Mouse (Mus musculus): Measurements from ENCODE around the gene Fam83f. TPM values are rescaled to one million over a fixed set of nuclear protein-coding genes. Genes with fewer than 3 reads are reported as not detected.

The Fam83f gene
- polyA plus RNA-seq, 1 experiment from 2014 or later = 0.19 TPM

DNA sequence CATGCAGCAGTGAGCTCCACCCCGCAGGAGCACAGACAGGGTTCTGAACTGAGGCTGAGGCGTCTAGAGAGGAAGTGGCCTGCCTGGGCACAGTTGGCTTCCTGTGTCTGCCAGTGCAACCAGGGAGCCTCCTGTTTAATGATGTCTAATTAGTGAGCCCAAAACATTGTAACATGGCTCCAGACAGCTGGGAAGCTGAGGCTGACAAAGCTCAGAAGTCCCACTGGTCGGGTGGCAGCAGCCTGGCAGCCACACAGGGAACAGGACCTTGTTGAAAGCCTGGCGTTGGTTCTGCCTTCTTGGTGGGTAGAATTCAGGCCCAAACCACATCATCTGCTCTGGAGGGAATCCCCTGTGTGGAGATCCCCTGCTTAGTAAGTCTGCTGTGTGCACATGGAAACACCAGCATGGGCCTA lies 9.8 kb downstream of the Fam83f start:
- Histone ChIP-seq H3K4me3 (ENCODE audit: low read depth, low read length) (no peak overlapping the region), H3K4me2 (no peak overlapping the region), H3K36me3 (ENCODE audit: control insufficient read depth, insufficient read depth, low read length) (no peaks in the 10 kb centered on the region), H3K4me1 (ENCODE audit: control insufficient read depth, insufficient read depth, low read length) (peaks cover 27% of the 10 kb centered on the region), H3K27ac (ENCODE audit: low read depth, low read length) (no peak overlapping the region), H3K27me3 (ENCODE audit: control insufficient read depth, insufficient read depth, low read length) (peaks cover 6% of the 10 kb centered on the region), H3K9me3 (replicated peaks; ENCODE audit: control insufficient read depth, low read length) (no peaks in the 10 kb centered on the region), H3K9ac (ENCODE audit: low read depth, low read length) (no peak overlapping the region)
- ATAC-seq (replicated peaks; ENCODE audit: insufficient number of reproducible peaks, low FRiP score, low TSS enrichment) = no peak
- WGBS (ENCODE audit: insufficient replicate concordance) = 65% methylated on average over 4 of the region's 4 CpGs

DNA sequence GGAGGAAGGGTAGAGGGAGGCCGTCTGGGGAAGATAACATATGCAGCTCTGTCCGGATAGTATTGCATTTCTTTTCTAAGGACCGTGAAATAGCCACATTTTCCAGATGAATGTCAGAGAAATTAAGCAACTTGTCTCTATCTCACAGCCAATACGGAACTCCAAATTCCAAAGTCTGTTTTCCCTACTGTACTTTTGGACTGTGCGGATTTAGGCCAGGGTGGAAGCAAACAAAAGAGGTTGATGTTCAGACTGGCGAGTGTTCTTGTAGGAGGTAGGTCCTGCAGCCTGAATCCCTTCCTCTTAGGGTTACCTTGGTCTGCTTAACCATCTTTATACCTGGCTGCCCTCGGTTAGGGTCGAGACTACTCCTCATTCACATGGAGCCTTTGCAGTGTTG lies 10.7 kb downstream of the Fam83f start:
- Histone ChIP-seq H3K4me2 (no peak overlapping the region), H3K36me3 (ENCODE audit: control insufficient read depth, insufficient read depth, low read length) (no peaks in the 10 kb centered on the region), H3K9ac (ENCODE audit: low read depth, low read length) (no peak overlapping the region), H3K4me3 (ENCODE audit: low read depth, low read length) (no peak overlapping the region), H3K9me3 (replicated peaks; ENCODE audit: control insufficient read depth, low read length) (no peaks in the 10 kb centered on the region), H3K27ac (ENCODE audit: low read depth, low read length) (no peak overlapping the region), H3K27me3 (ENCODE audit: control insufficient read depth, insufficient read depth, low read length) (peaks cover 14% of the 10 kb centered on the region), H3K4me1 (ENCODE audit: control insufficient read depth, insufficient read depth, low read length) (peaks cover 27% of the 10 kb centered on the region)
- ATAC-seq (replicated peaks; ENCODE audit: insufficient number of reproducible peaks, low FRiP score, low TSS enrichment) = no peak
- WGBS (ENCODE audit: insufficient replicate concordance) = 81% methylated on average over 8 of the region's 8 CpGs

DNA sequence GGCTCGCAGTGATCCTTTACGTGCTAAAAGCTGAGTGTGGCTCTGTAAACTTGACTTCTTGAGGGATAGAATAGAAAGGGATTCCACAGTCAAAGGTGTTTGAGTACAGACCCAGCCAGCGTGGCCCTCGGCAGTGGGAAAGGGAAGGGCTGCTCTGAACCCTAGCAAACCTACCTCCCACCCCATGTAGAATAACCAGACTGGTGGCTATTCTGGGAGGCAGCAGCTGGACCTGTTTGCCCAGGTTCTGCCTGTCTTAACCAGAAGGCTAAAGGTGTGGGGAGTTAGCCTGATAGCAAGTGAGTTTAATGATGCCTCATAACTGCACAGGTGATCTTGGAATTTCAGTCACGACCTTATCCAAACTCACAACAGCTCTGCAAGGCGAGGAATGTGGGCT lies 11.5 kb downstream of the Fam83f start:
- H3K27ac ChIP-seq (ENCODE audit: low read depth, low read length) = no peak overlapping the region
- no peaks in the 10 kb centered on the region for H3K36me3 ChIP-seq (ENCODE audit: control insufficient read depth, insufficient read depth, low read length)
- WGBS (ENCODE audit: insufficient replicate concordance) = 78% methylated on average over 6 of the region's 6 CpGs
- peaks cover 27% of the 10 kb centered on the region for H3K4me1 ChIP-seq (ENCODE audit: control insufficient read depth, insufficient read depth, low read length)
- no peak overlapping the region for H3K9ac ChIP-seq (ENCODE audit: low read depth, low read length)
- no peak overlapping the region for H3K4me3 ChIP-seq (ENCODE audit: low read depth, low read length)
- no peak for ATAC-seq (replicated peaks; ENCODE audit: insufficient number of reproducible peaks, low FRiP score, low TSS enrichment)
- peaks cover 14% of the 10 kb centered on the region for H3K27me3 ChIP-seq (ENCODE audit: control insufficient read depth, insufficient read depth, low read length)
- no peak overlapping the region for H3K4me2 ChIP-seq
- no peaks in the 10 kb centered on the region for H3K9me3 ChIP-seq (replicated peaks; ENCODE audit: control insufficient read depth, low read length)

DNA sequence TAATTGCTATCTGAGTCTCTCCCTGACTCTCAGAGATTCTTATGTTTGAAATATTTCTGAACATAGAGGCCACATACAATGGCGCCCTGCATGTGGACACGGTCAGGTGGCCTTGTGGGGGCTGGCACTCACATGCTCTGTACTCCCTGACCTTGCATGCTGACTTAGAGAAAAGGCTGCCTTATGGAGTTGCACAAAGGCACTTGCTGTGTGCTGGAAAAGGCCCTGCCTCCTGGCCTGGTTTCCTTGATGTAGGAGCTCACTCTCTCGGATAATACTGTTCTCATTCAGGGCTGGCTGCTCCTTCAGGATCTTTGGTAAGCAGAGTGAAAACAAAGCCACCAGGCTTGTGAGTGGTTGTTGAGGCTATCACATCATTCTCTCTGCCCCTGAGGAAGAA lies 12.3 kb downstream of the Fam83f start:
- no peak overlapping the region for H3K4me2 ChIP-seq
- WGBS (ENCODE audit: insufficient replicate concordance) = 63% methylated on average over 3 of the region's 3 CpGs
- no peak overlapping the region for H3K4me3 ChIP-seq (ENCODE audit: low read depth, low read length)
- H3K27me3 ChIP-seq (ENCODE audit: control insufficient read depth, insufficient read depth, low read length) = peaks cover 14% of the 10 kb centered on the region
- no peak overlapping the region for H3K27ac ChIP-seq (ENCODE audit: low read depth, low read length)
- no peak overlapping the region for H3K9ac ChIP-seq (ENCODE audit: low read depth, low read length)
- H3K9me3 ChIP-seq (replicated peaks; ENCODE audit: control insufficient read depth, low read length) = no peaks in the 10 kb centered on the region
- no peak for ATAC-seq (replicated peaks; ENCODE audit: insufficient number of reproducible peaks, low FRiP score, low TSS enrichment)
- H3K4me1 ChIP-seq (ENCODE audit: control insufficient read depth, insufficient read depth, low read length) = peaks cover 33% of the 10 kb centered on the region
- H3K36me3 ChIP-seq (ENCODE audit: control insufficient read depth, insufficient read depth, low read length) = no peaks in the 10 kb centered on the region

DNA sequence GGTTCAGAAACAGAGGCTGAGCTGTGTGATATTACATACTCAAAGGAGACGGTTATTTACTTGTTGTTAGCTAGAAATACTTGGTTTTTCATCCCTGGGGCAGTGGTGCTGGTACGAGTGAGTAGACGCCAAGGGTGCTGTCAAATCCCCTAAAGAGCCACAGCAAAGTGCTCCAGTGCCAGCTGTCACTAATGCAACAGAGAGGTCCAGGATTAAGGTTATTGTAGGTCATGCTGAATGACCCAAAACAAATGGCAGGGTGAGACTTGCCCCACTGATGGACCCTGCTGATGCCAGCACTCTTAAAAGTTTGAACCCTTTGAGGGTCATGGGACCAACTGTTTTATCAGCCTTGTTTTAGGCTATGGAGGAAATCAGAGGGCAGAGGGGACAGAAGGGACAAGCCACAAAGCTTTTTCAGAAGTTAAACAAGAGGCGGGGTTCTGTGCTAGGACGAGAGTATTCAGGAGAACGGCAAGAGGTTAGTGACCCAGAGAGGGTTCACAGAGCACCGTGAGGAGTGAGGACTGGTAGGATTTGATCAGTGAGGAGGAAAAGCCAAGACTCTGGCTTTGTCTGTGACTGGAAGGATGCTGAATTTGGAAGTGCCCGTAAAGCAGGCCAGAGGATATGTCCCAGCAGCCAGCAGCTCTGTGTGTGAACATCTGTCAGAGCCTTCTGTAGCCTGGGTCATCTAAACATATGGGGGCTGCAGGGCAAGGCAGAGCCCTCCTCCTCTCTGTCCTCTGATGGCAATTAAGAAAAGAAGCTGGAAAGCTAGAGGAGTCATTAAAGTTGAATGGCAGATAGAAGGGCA lies 13.3 kb downstream of the Fam83f start:
- Histone ChIP-seq H3K27me3 (ENCODE audit: control insufficient read depth, insufficient read depth, low read length) (peaks cover 16% of the 10 kb centered on the region), H3K27ac (ENCODE audit: low read depth, low read length) (no peak overlapping the region), H3K4me3 (ENCODE audit: low read depth, low read length) (no peak overlapping the region), H3K36me3 (ENCODE audit: control insufficient read depth, insufficient read depth, low read length) (no peaks in the 10 kb centered on the region), H3K9ac (ENCODE audit: low read depth, low read length) (no peak overlapping the region), H3K9me3 (replicated peaks; ENCODE audit: control insufficient read depth, low read length) (no peaks in the 10 kb centered on the region), H3K4me1 (ENCODE audit: control insufficient read depth, insufficient read depth, low read length) (peaks cover 25% of the 10 kb centered on the region), H3K4me2 (no peak overlapping the region)
- 33% methylated on average over 8 of the region's 8 CpGs for WGBS (ENCODE audit: insufficient replicate concordance)
- no peak for ATAC-seq (replicated peaks; ENCODE audit: insufficient number of reproducible peaks, low FRiP score, low TSS enrichment)

DNA sequence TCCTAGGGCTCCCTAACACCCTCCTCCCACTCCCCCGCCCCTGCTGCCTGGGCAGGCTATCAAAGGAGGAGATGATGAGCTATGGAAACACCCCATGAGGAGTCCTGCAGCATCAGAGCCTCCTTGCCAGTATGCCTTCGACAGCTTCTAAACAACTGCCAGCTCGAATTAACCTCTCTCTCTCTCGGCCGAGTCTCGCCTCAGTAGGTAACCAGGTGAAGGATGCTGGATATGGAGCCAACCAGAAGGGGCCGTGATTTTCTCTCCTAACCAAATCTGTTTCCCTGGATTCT lies 13.9 kb downstream of the Fam83f start:
- no peak overlapping the region for H3K27ac ChIP-seq (ENCODE audit: low read depth, low read length)
- no peaks in the 10 kb centered on the region for H3K9me3 ChIP-seq (replicated peaks; ENCODE audit: control insufficient read depth, low read length)
- peaks cover 21% of the 10 kb centered on the region for H3K4me1 ChIP-seq (ENCODE audit: control insufficient read depth, insufficient read depth, low read length)
- no peak for ATAC-seq (replicated peaks; ENCODE audit: insufficient number of reproducible peaks, low FRiP score, low TSS enrichment)
- 24% methylated on average over 7 of the region's 7 CpGs for WGBS (ENCODE audit: insufficient replicate concordance)
- H3K9ac ChIP-seq (ENCODE audit: low read depth, low read length) = no peak overlapping the region
- H3K4me2 ChIP-seq = no peak overlapping the region
- H3K4me3 ChIP-seq (ENCODE audit: low read depth, low read length) = no peak overlapping the region
- no peaks in the 10 kb centered on the region for H3K36me3 ChIP-seq (ENCODE audit: control insufficient read depth, insufficient read depth, low read length)
- H3K27me3 ChIP-seq (ENCODE audit: control insufficient read depth, insufficient read depth, low read length) = peaks cover 20% of the 10 kb centered on the region

DNA sequence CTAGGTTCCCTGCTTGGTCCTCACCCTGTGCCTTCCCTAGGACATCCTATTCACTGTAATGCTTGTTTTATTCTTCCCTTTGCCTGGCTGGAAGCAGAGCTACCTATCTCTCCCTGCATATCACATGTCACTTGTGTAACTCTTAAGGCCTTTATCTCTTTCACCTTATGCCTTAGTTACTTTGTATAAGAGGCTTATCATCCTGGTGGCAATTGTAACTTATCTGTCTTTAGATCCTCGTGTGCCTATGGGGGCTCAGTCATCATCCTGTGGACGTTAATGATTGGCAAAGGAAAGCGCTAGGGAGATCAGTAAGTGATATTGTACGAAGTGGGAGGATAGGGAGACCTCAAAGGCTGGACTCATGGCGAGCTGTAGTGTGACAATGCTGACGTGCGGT lies 16.9 kb downstream of the Fam83f start:
- Histone ChIP-seq H3K4me2 (no peak overlapping the region), H3K36me3 (ENCODE audit: control insufficient read depth, insufficient read depth, low read length) (no peaks in the 10 kb centered on the region), H3K9ac (ENCODE audit: low read depth, low read length) (no peak overlapping the region), H3K4me1 (ENCODE audit: control insufficient read depth, insufficient read depth, low read length) (peaks cover 12% of the 10 kb centered on the region), H3K9me3 (replicated peaks; ENCODE audit: control insufficient read depth, low read length) (no peaks in the 10 kb centered on the region), H3K27ac (ENCODE audit: low read depth, low read length) (no peak overlapping the region), H3K4me3 (ENCODE audit: low read depth, low read length) (no peak overlapping the region), H3K27me3 (ENCODE audit: control insufficient read depth, insufficient read depth, low read length) (peaks cover 38% of the 10 kb centered on the region)
- WGBS (ENCODE audit: insufficient replicate concordance) = 31% methylated on average over 7 of the region's 7 CpGs
- ATAC-seq (replicated peaks; ENCODE audit: insufficient number of reproducible peaks, low FRiP score, low TSS enrichment) = no peak

DNA sequence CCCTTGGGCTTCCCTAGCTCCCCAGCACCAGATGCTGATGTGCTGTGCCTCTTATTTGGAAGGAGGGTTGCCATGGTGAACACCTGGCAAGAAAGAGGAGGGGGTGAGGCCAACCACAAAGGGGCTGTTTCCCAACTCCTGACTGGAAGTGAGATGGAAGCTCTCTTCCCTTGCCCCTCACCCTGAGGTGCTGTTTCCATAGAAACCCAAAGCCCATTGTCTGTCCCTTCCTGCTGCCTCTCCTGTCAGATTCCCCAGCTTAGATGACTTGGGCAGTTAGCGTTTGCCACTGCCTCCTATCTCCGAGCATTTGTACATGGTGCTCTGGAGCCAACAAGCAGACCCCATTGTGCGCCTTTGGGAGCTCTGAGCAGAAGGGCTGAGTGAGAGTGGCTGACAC lies 21.8 kb downstream of the Fam83f start:
- 28% methylated on average over 3 of the region's 3 CpGs for WGBS (ENCODE audit: insufficient replicate concordance)
- H3K36me3 ChIP-seq (ENCODE audit: control insufficient read depth, insufficient read depth, low read length) = no peaks in the 10 kb centered on the region
- H3K4me2 ChIP-seq = no peak overlapping the region
- H3K9me3 ChIP-seq (replicated peaks; ENCODE audit: control insufficient read depth, low read length) = no peaks in the 10 kb centered on the region
- H3K9ac ChIP-seq (ENCODE audit: low read depth, low read length) = no peak overlapping the region
- H3K27me3 ChIP-seq (ENCODE audit: control insufficient read depth, insufficient read depth, low read length) = peaks cover 34% of the 10 kb centered on the region
- peaks cover 10% of the 10 kb centered on the region for H3K4me1 ChIP-seq (ENCODE audit: control insufficient read depth, insufficient read depth, low read length)
- H3K4me3 ChIP-seq (ENCODE audit: low read depth, low read length) = no peak overlapping the region
- ATAC-seq (replicated peaks; ENCODE audit: insufficient number of reproducible peaks, low FRiP score, low TSS enrichment) = no peak
- H3K27ac ChIP-seq (ENCODE audit: low read depth, low read length) = no peak overlapping the region
